Mouse (Mus musculus): ENCODE results near the gene Nufip1.
A peak's percentile ranks its signal among the peaks of the same experiment; 100 is the strongest.
"Not testable (repeated sequence)": the region's sequence is repeated elsewhere in the genome, so short reads cannot be mapped to it uniquely, and the experiment has no call there.

Gene Nufip1

GRCm38 (mm10) chr14:76134975-76135374 lies 24.3 kb downstream of the Nufip1 start:
- no peak for DNase-seq (ENCODE audit: low read depth, low spot score)

- DNase-seq (ENCODE audit: low read depth, low spot score) = no peak
Observed at GRCm38 (mm10) chr14:76145248-76145647, 34.6 kb downstream of the Nufip1 start.

GRCm38 (mm10) chr14:76145868-76146267 lies 35.2 kb downstream of the Nufip1 start:
- no peak for DNase-seq (ENCODE audit: low read depth, low spot score)

- no peak for DNase-seq (ENCODE audit: low read depth, low spot score)
Observed at GRCm38 (mm10) chr14:76147061-76147460, 36.4 kb downstream of the Nufip1 start.

GRCm38 (mm10) chr14:76148294-76148693 lies 37.6 kb downstream of the Nufip1 start:
- no peak for DNase-seq (ENCODE audit: low read depth, low spot score)

GRCm38 (mm10) chr14:76149531-76150179 lies 39.0 kb downstream of the Nufip1 start:
- no peak for DNase-seq (ENCODE audit: low read depth, low spot score)

GRCm38 (mm10) chr14:76150499-76150898 lies 39.8 kb downstream of the Nufip1 start:
- no peak for DNase-seq (ENCODE audit: low read depth, low spot score)

GRCm38 (mm10) chr14:76151011-76151410 lies 40.3 kb downstream of the Nufip1 start:
- DNase-seq (ENCODE audit: low read depth, low spot score) = no peak

GRCm38 (mm10) chr14:76151820-76152161 lies 41.1 kb downstream of the Nufip1 start:
- no peak for DNase-seq (ENCODE audit: low read depth, low spot score)

- DNase-seq (ENCODE audit: low read depth, low spot score) = peak; percentile 94
Observed at GRCm38 (mm10) chr14:76152162-76153002, 41.7 kb downstream of the Nufip1 start.

GRCm38 (mm10) chr14:76153003-76153675 lies 42.4 kb downstream of the Nufip1 start:
- DNase-seq (ENCODE audit: low read depth, low spot score) = peak; percentile 6

GRCm38 (mm10) chr14:76153828-76154227 lies 43.1 kb downstream of the Nufip1 start:
- no peak for DNase-seq (ENCODE audit: low read depth, low spot score)

- DNase-seq (ENCODE audit: low read depth, low spot score) = no peak
Observed at GRCm38 (mm10) chr14:76158192-76158785, 47.6 kb downstream of the Nufip1 start.

GRCm38 (mm10) chr14:76160580-76160979 lies 49.9 kb downstream of the Nufip1 start:
- not testable (repeated sequence) for DNase-seq (ENCODE audit: low read depth, low spot score)

- DNase-seq (ENCODE audit: low read depth, low spot score) = no peak
Observed at GRCm38 (mm10) chr14:76164236-76164635, 53.5 kb downstream of the Nufip1 start.

GRCm38 (mm10) chr14:76164904-76165755 lies 54.4 kb downstream of the Nufip1 start:
- DNase-seq (ENCODE audit: low read depth, low spot score) = no peak

GRCm38 (mm10) chr14:76169876-76170466 lies 59.3 kb downstream of the Nufip1 start:
- DNase-seq (ENCODE audit: low read depth, low spot score) = no peak

GRCm38 (mm10) chr14:76171285-76171684 lies 60.6 kb downstream of the Nufip1 start:
- no peak for DNase-seq (ENCODE audit: low read depth, low spot score)

GRCm38 (mm10) chr14:76174328-76174727 lies 63.6 kb downstream of the Nufip1 start:
- no peak for DNase-seq (ENCODE audit: low read depth, low spot score)

- DNase-seq (ENCODE audit: low read depth, low spot score) = no peak
Observed at GRCm38 (mm10) chr14:76175808-76176207, 65.1 kb downstream of the Nufip1 start.

GRCm38 (mm10) chr14:76177230-76177629 lies 66.5 kb downstream of the Nufip1 start:
- no peak for DNase-seq (ENCODE audit: low read depth, low spot score)

Data from retina, adult 2 months (tissue).